Mouse (Mus musculus): ENCODE results near the gene 2510002D24Rik. TPM values are rescaled to one million over a fixed set of nuclear protein-coding genes. Genes with fewer than 3 reads are reported as not detected.

Gene 2510002D24Rik
- 26.1 and 29.6 TPM in 2 replicates for polyA plus RNA-seq (2015; fragmentation: Nextera tagmentation; extraction: Ambion mirVana)

GRCm38 (mm10) chr16:18836468-18837208, at the start of gene 2510002D24Rik, which contains the start of gene Gm28539:
TSS of gene 2510002D24Rik (plus strand) at chr16:18836578.
TSS of gene Gm28539 (plus strand) at chr16:18836584.
- Histone ChIP-seq H3K4me2 (peak within 1 kb of the TSS; percentile 72), H3K4me1 (0 out of 2 replicates have a peak, but pooled peaks cover 7% of the 10 kb centered on the region), H3K27ac (no peak within 1 kb of the TSS; the same call in 1 of the 2 replicates), H3K9me3 (replicated peaks) (no peaks in the 10 kb centered on the region), H3K4me3 (peak within 1 kb of the TSS; percentile 86), H3K27me3 (no peaks in the 10 kb centered on the region), H3K9ac (peak within 1 kb of the TSS; percentile 87), H3K36me3 (ENCODE audit: poor library complexity, severe bottlenecking) (peaks cover 45% of the 10 kb centered on the region)
- WGBS = 1% methylated on average over 46 of the region's 46 CpGs
- peak; percentile 99 for ATAC-seq

DNA sequence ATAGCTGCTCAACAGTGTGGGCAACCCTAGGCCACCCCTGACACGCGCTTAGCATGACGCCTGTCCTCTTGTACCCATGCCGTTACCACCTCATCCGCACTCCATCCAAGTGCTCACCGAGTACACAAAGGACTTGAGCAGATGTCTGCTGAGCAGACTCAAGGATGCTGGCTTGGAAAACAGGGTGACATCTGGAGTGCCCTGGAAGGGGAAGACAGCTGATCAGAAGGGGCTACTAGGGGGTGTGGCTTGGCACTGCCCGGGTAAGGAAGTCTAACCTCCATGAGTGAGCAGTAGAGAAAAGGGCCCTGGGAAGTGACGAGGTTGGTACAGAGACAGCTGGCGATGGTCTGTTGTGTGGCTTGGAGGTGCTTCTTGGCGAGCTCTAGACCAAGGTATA, 49.7 kb upstream of the 2510002D24Rik start:
- H3K9me3 ChIP-seq (replicated peaks) = no peaks in the 10 kb centered on the region
- H3K4me2 ChIP-seq = no peak overlapping the region
- no peak overlapping the region for H3K9ac ChIP-seq
- peaks cover 84% of the 10 kb centered on the region for H3K36me3 ChIP-seq (ENCODE audit: poor library complexity, severe bottlenecking)
- no peak overlapping the region for H3K27ac ChIP-seq
- WGBS = 95% methylated on average over 10 of the region's 10 CpGs
- H3K4me1 ChIP-seq = no peaks in the 10 kb centered on the region
- H3K4me3 ChIP-seq = no peak overlapping the region
- H3K27me3 ChIP-seq = no peaks in the 10 kb centered on the region
- ATAC-seq = no peak

DNA sequence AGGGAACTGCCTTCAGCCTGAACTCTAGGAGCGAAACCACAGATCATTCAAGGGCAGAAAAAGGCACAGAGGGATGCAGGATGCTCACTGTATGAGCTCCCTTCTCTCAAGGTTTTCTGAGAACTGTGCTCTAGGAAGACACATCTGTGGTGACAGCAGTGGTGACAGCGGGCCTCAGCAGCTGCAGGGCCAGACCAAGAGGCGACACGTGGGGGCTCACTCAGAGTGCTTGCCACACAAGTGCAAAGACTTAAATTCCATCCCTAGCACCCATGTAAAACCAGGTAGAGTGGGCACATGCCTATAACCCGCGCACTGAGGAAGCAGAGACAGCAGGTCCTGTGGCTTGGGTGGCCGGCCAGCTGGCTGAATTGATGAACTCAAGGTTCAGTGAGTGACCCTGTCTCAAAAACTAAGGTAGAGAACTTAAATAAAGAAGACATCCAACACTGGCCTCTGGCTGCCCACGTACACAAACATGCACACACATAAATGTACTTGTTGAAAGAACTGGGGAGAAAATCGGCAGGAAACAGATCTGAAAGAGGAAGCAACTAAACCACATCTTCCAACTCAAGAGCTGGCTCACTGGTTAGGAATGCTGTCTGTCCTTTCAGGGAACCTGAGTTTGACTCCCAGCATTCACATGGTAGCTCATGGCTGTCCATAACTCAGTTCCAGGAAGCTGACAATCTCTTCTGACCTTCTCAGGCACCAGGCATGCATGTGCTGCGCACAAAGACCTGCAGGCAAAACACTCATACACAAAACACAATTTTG, 47.6 kb upstream of the 2510002D24Rik start:
- WGBS = 89% methylated on average over 10 of the region's 10 CpGs
- no peak for ATAC-seq
- H3K27ac ChIP-seq = no peak overlapping the region
- H3K4me2 ChIP-seq = no peak overlapping the region
- H3K4me3 ChIP-seq = no peak overlapping the region
- peaks cover 86% of the 10 kb centered on the region for H3K36me3 ChIP-seq (ENCODE audit: poor library complexity, severe bottlenecking)
- no peak overlapping the region for H3K9ac ChIP-seq
- no peaks in the 10 kb centered on the region for H3K4me1 ChIP-seq
- H3K27me3 ChIP-seq = no peaks in the 10 kb centered on the region
- H3K9me3 ChIP-seq (replicated peaks) = no peaks in the 10 kb centered on the region

DNA sequence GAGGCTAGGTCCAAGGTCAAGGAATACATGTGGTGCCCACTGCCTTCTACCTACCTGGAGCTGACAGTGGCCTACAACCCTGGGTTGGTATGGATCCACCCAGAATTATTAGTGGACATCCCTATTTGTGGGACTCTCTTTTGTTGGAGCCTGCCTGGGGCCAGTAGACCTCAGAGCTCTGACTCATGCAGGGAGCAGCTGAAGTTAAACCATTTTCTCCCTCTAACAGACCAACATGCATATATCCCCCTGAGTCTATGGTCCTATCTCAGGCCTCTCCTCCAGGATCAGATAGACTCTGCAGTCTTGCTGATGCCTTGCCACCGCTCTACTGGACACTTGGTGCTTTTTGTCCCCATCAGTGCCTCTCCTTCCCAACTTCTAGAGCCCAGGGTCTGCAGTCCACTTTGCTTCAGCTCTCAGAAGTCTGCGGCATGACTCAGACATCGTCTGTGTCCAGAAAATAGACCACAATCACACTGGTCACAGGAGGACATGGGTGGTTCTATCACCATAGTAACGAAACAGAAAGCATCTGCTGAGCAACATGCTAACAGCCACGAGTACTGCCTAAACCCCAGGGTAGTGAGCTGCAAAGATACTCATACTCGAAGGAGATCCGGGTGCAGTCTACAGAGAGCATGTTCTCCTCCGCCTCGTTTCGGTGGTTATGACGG, 41.0 kb upstream of the 2510002D24Rik start:
- Histone ChIP-seq H3K27ac (no peak overlapping the region), H3K9me3 (replicated peaks) (no peaks in the 10 kb centered on the region), H3K4me2 (no peak overlapping the region), H3K4me3 (no peak overlapping the region), H3K36me3 (ENCODE audit: poor library complexity, severe bottlenecking) (peaks cover 94% of the 10 kb centered on the region), H3K9ac (no peak overlapping the region), H3K27me3 (no peaks in the 10 kb centered on the region), H3K4me1 (no peaks in the 10 kb centered on the region)
- 92% methylated on average over 11 of the region's 11 CpGs for WGBS
- no peak for ATAC-seq

DNA sequence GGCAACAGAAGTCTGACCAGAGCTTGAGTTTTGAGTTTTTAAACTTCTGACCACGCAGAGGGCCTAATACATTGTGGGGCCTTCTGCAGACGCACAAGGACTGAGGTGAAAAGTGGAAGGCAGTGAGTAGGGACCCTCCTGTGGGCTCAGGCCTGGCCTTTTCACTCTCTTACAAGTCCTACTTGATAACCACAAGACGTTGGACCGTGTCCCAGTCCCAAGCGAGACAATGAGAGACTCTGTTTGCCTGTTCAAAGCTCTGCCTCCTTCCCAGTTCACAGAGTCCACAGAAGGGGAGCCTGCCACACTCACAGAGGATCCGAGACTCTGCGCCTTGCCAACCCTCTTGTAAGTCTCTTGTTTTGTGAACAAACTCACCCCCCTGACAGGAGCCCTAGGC, 39.7 kb upstream of the 2510002D24Rik start:
- Histone ChIP-seq H3K9me3 (replicated peaks) (no peaks in the 10 kb centered on the region), H3K4me3 (no peak overlapping the region), H3K9ac (peak overlapping the region; percentile 18; the same call in 1 of the 2 replicates), H3K27me3 (no peaks in the 10 kb centered on the region), H3K4me1 (no peaks in the 10 kb centered on the region), H3K36me3 (ENCODE audit: poor library complexity, severe bottlenecking) (peaks cover 94% of the 10 kb centered on the region), H3K27ac (no peak overlapping the region), H3K4me2 (no peak overlapping the region)
- WGBS = 78% methylated on average over 7 of the region's 7 CpGs
- no peak for ATAC-seq

GRCm38 (mm10) chr16:18798151-18798550, 38.2 kb upstream of the 2510002D24Rik start:
- Histone ChIP-seq H3K36me3 (ENCODE audit: poor library complexity, severe bottlenecking) (peaks cover 83% of the 10 kb centered on the region), H3K4me2 (no peak overlapping the region), H3K9me3 (replicated peaks) (no peaks in the 10 kb centered on the region), H3K9ac (no peak overlapping the region), H3K4me1 (no peaks in the 10 kb centered on the region), H3K27ac (no peak overlapping the region), H3K27me3 (no peaks in the 10 kb centered on the region), H3K4me3 (no peak overlapping the region)
- ATAC-seq = no peak
- WGBS = 92% methylated on average over 5 of the region's 5 CpGs

DNA sequence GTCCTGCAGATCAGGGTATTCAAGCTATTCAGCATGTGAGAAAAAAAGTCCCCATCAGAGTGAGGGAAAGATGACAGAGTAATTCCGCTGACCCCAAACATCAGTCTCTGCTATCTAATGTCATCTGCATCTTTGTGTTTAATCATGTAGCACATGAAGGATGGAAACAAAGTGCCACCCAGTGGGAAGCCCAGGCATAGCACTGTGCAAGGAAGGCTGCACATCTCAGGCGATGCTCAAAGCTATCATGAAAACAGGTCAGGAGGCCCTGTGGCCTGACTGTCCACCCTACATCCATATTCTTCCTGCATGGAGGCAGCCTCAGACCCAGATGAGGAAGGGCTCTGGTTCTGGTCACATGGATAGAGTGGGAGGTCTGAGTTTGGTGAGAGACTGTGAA, 37.5 kb upstream of the 2510002D24Rik start:
- H3K27me3 ChIP-seq = no peaks in the 10 kb centered on the region
- H3K9ac ChIP-seq = no peak overlapping the region
- H3K4me2 ChIP-seq = no peak overlapping the region
- no peaks in the 10 kb centered on the region for H3K4me1 ChIP-seq
- WGBS = 80% methylated on average over 2 of the region's 2 CpGs
- H3K9me3 ChIP-seq (replicated peaks) = no peaks in the 10 kb centered on the region
- no peak overlapping the region for H3K4me3 ChIP-seq
- 0 out of 2 replicates have a peak, but pooled peaks have one; percentile 48 for ATAC-seq
- H3K36me3 ChIP-seq (ENCODE audit: poor library complexity, severe bottlenecking) = peaks cover 80% of the 10 kb centered on the region
- no peak overlapping the region for H3K27ac ChIP-seq

GRCm38 (mm10) chr16:18805746-18806145, 30.6 kb upstream of the 2510002D24Rik start:
- H3K9ac ChIP-seq = no peak overlapping the region
- WGBS = 87% methylated on average over 2 of the region's 2 CpGs

GRCm38 (mm10) chr16:18809001-18809400, 27.4 kb upstream of the 2510002D24Rik start:
- Histone ChIP-seq H3K9me3 (replicated peaks) (no peaks in the 10 kb centered on the region), H3K4me3 (no peak overlapping the region), H3K4me2 (no peak overlapping the region), H3K27me3 (no peaks in the 10 kb centered on the region), H3K27ac (no peak overlapping the region), H3K36me3 (ENCODE audit: poor library complexity, severe bottlenecking) (peaks cover 48% of the 10 kb centered on the region), H3K9ac (no peak overlapping the region), H3K4me1 (peaks cover 23% of the 10 kb centered on the region)
- 97% methylated on average over 5 of the region's 5 CpGs for WGBS
- no peak for ATAC-seq

More at GRCm38 (mm10) chr16:18805746-18806145, 30.6 kb upstream of the 2510002D24Rik start:
- no peaks in the 10 kb centered on the region for H3K27me3 ChIP-seq
- no peaks in the 10 kb centered on the region for H3K9me3 ChIP-seq (replicated peaks)
- peaks cover 4% of the 10 kb centered on the region for H3K4me1 ChIP-seq
- no peak overlapping the region for H3K27ac ChIP-seq
- ATAC-seq = no peak
- H3K36me3 ChIP-seq (ENCODE audit: poor library complexity, severe bottlenecking) = peaks cover 65% of the 10 kb centered on the region
- no peak overlapping the region for H3K4me2 ChIP-seq
- H3K4me3 ChIP-seq = no peak overlapping the region

DNA sequence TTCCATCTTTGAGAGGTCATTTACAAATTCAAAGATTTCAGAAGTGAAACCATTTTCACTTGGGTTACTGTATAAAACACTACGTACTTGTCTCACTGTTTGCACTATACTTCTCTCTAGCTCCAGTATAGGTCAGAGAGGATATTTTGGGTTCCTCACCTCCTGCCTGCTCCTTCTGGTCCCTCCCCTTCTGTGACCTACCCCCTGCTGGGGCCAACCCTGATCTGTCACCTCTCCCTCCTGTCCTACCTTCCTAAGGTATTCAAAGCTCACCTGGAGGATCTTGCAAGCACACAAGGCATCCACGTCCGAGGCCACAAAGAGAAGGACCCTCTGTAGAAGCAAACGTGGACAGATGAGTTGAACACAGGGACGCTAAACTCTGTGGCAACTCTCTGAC, 25.3 kb upstream of the 2510002D24Rik start:
- 9% methylated on average over 5 of the region's 5 CpGs for WGBS
- Histone ChIP-seq H3K36me3 (ENCODE audit: poor library complexity, severe bottlenecking) (peaks cover 49% of the 10 kb centered on the region), H3K9ac (peak overlapping the region; percentile 71), H3K4me3 (peak overlapping the region; percentile 75), H3K4me2 (peak overlapping the region; percentile 85), H3K9me3 (replicated peaks) (no peaks in the 10 kb centered on the region), H3K27me3 (no peaks in the 10 kb centered on the region), H3K4me1 (peaks cover 24% of the 10 kb centered on the region), H3K27ac (no peak overlapping the region; the same call in 1 of the 2 replicates)
- no peak for ATAC-seq

GRCm38 (mm10) chr16:18811468-18812384, 24.7 kb upstream of the 2510002D24Rik start, which contains the start of the genes Ufd1 and Cdc45:
TSS of gene Ufd1 (plus strand) at chr16:18811779.
TSS of gene Cdc45 (minus strand) at chr16:18811987.
- ATAC-seq = peak; percentile 98
- peak within 1 kb of the TSS; percentile 75 for H3K4me3 ChIP-seq
- under 1% methylated on average over 42 of the region's 42 CpGs for WGBS

More at GRCm38 (mm10) chr16:18811468-18812384, 24.7 kb upstream of the 2510002D24Rik start, which contains the start of the genes Ufd1 and Cdc45:
- no peaks in the 10 kb centered on the region for H3K27me3 ChIP-seq
- H3K27ac ChIP-seq = peak within 1 kb of the TSS; percentile 58
- H3K36me3 ChIP-seq (ENCODE audit: poor library complexity, severe bottlenecking) = peaks cover 49% of the 10 kb centered on the region
- peak within 1 kb of the TSS; percentile 85 for H3K9ac ChIP-seq
- H3K4me1 ChIP-seq = peaks cover 24% of the 10 kb centered on the region
- peak within 1 kb of the TSS; percentile 85 for H3K4me2 ChIP-seq
- no peaks in the 10 kb centered on the region for H3K9me3 ChIP-seq (replicated peaks)
